ENCODE assay signal across 9 mouse cellular contexts in the genomic region with DNA sequence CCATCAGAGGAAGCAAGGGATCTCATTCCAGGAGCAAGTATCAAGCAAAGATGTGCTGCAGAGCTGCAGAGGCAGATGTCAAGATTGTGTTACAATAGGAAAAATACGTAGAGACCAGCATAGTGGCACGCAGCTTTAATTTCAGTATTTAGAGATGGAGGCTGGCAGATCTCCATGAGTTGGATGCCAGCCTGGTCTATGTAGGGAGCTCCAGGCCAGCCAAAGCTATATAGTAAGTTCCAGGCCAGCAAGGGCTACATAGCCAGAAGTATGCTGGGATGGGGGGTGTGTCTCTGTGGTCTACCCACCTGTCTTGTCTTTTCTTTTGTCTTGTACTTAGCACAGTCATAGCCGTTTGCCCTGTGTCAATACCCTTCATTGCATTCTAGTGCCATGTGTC. TPM values are rescaled to one million over a fixed set of nuclear protein-coding genes. Genes with fewer than 3 reads are reported as not detected.
"Had no signal": no experiment of that assay in that cellular context is flagged by ENCODE, and none has a peak within 500 bp of the region (broad histone marks: within the 10 kb centered on the region; RNA-seq: fewer than 3 reads in every experiment).

No protein-coding gene starts in this region.

- DNase-seq: kidney, postnatal 14 days; liver, embryonic 13.5 days; lung, adult 2 months; lung, postnatal 14 days; midbrain, embryonic 14.5 days; thymus, adult 2 months; thymus, postnatal 14 days; thymus, postnatal 4 days had no signal

RNA-seq across cellular contexts. Expression of a gene that starts 28.7 kb away (rescaled TPM):
- total RNA-seq: megakaryocyte-erythroid progenitor cell, adult 5-6 weeks had no signal
